Mouse (Mus musculus): ENCODE results near the gene Olfr214.
"Not testable (repeated sequence)": the region's sequence is repeated elsewhere in the genome, so short reads cannot be mapped to it uniquely, and the experiment has no call there.

Olfr214 gene

GRCm38 (mm10) chr6:116553935-116554334, at the start of gene Olfr214:
Gene Olfr214, plus strand, starts transcription at chr6:116554235.
- no peak for DNase-seq

- not testable (repeated sequence) for DNase-seq
Measured at GRCm38 (mm10) chr6:116506302-116507003, 47.6 kb upstream of the Olfr214 start, which contains the start of gene Olfr212. Gene Olfr212, plus strand, starts transcription at chr6:116506516.

- DNase-seq: no peak
Measured at GRCm38 (mm10) chr6:116514832-116515231, 39.2 kb upstream of the Olfr214 start.

- DNase-seq: no peak
Measured at GRCm38 (mm10) chr6:116538156-116538555, 15.9 kb upstream of the Olfr214 start, which contains the start of gene Olfr213. Gene Olfr213, plus strand, starts transcription at chr6:116538456.

- no peak for DNase-seq
Measured at GRCm38 (mm10) chr6:116542500-116542899, 11.5 kb upstream of the Olfr214 start.

- DNase-seq: not testable (repeated sequence)
Measured at GRCm38 (mm10) chr6:116550841-116551240, 3.2 kb upstream of the Olfr214 start, which contains the start of gene Gm5580. Gene Gm5580, plus strand, starts transcription at chr6:116551141.

GRCm38 (mm10) chr6:116554952-116555351, 917 bp downstream of the Olfr214 start:
- DNase-seq: no peak

GRCm38 (mm10) chr6:116569834-116570233, 15.8 kb downstream of the Olfr214 start:
- DNase-seq: peak in 1 of 2 experiments; percentile 5

- DNase-seq: no peak
Measured at GRCm38 (mm10) chr6:116584095-116584494, 30.1 kb downstream of the Olfr214 start, which contains the start of gene Olfr215. Gene Olfr215, minus strand, starts transcription at chr6:116584195.

- not testable (repeated sequence) for DNase-seq
Measured at GRCm38 (mm10) chr6:116600969-116601368, 46.9 kb downstream of the Olfr214 start.

- DNase-seq: no peak
Measured at GRCm38 (mm10) chr6:116607230-116607629, 53.2 kb downstream of the Olfr214 start.
